Mouse (Mus musculus) NIH3T3 (cell line): Measurements from ENCODE around the gene Uqcc3.
"Not testable (repeated sequence)": the region's sequence is repeated elsewhere in the genome, so short reads cannot be mapped to it uniquely, and the experiment has no call there.

Experiments used
- DNase-seq: peaks from one replicate; pipeline ENCODE4 v3.0.0-alpha.2; 2012; ENCODE audit warnings: low read depth

The Uqcc3 gene

DNA sequence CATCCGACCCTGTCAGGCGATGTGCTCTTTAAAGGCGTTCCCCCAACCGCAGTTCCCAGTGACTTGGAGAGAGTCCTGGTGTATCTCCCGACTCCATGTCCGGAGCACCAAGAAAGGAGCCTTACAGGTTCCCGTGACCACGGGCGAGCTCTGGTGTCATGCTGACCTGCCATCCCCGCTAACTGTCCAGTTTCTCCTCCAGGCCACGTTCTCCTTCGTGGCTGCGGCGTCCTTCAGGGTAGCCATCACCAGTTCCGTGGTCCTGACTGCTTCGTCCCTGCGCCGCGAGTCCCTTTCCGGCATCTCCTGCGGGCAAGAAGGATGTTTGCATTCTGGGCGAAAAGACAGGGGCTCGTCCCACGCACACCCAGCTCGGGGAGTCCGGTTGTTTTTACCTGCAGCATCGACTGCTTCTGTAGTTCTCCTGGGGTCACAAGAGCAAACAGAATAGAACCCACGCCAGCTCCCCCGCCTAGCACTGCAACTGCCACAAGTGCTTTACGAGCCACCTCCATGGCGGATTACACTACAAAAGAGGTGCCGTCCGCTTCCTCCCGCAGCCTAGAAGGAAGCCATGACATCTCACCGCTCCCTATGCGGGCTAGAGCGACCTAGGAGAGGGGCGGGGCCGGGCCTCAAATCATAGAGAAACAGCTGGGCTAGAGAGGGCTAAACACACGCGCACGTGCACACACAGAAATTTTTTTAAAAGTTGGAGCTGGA lies at the start of gene Uqcc3:
Gene Uqcc3, minus strand, starts transcription at position 613 of the 723 bp plus-strand sequence.
- peak; percentile 94 for DNase-seq

- peak; percentile 44 for DNase-seq
These were observed 49.4 kb upstream of the Uqcc3 start for GRCm38 (mm10) chr19:8930117-8930516.

DNA sequence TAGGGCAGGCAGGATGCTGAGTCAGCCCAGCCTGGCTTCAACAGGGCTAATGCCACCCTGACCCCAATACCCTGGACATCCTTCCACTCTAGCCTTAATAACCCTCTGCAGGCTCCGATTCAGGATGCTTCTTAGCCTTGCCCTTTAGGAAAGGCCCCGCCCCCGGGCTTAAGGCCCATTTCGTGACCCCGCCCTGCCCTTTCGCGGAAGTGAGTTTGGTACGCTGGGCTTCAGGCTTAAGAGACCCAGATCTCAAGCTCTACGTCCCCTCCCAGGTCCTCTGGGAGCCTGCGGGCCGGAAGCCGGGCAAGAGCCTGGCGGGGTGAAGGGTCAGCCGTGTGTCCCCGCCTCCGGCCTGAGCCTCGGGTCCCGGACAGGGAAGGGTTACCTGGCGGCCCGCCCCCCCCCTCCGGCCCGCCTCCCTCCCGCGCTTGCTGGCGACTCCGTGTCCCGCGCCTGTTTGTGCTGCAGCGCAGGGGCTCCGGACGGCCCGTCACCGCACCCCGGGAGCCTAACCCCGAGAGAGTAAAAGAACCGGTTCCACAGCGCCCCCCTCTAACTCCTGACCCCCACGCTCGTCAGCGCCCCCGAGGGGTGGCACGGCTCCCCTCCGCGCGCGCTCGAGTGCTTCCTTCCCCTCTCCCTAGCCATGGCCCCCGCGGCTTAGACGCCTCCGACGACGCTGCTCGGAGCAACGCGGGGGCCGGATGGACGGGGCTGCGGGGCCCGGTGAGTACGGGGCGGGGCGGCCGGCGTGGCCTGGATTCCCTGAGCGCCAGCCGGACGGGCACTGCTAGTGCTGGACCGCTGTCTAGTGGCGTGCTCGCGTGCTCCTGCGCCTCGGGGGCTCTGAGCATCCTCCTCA lies 48.7 kb upstream of the Uqcc3 start, which contains the start of the genes Rom1 and Eml3:
Gene Rom1, minus strand, starts transcription at position 133 of the 865 bp plus-strand sequence.
Gene Eml3, plus strand, starts transcription at position 329 of the 865 bp plus-strand sequence.
- DNase-seq: peak; percentile 82

GRCm38 (mm10) chr19:8928689-8929223 lies 48.0 kb upstream of the Uqcc3 start:
- DNase-seq: no peak

- DNase-seq: no peak
These were observed 47.3 kb upstream of the Uqcc3 start for GRCm38 (mm10) chr19:8927891-8928525.

- DNase-seq: no peak
These were observed 46.0 kb upstream of the Uqcc3 start for GRCm38 (mm10) chr19:8926766-8927165.

DNA sequence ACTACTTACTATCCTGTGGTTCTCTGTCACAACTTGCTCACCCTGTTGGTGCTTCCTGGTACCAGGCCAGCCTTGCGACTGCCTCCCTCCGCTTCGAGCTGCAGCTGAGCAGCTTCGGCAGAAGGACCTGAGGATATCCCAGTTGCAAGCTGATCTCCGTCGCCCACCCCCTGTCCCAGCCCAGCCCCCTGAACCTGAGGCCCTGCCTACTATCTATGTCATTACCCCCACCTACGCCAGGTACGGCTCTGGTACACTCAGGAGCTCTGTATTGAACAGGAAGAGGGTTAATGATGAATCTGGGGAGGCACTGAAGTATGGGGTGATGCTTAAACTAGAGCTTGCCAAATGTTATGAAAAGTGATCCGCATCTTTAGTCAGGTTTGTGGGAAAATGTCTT lies 41.0 kb upstream of the Uqcc3 start:
- DNase-seq: no peak

GRCm38 (mm10) chr19:8920836-8921291 lies 40.1 kb upstream of the Uqcc3 start:
- DNase-seq: peak; percentile 81

DNA sequence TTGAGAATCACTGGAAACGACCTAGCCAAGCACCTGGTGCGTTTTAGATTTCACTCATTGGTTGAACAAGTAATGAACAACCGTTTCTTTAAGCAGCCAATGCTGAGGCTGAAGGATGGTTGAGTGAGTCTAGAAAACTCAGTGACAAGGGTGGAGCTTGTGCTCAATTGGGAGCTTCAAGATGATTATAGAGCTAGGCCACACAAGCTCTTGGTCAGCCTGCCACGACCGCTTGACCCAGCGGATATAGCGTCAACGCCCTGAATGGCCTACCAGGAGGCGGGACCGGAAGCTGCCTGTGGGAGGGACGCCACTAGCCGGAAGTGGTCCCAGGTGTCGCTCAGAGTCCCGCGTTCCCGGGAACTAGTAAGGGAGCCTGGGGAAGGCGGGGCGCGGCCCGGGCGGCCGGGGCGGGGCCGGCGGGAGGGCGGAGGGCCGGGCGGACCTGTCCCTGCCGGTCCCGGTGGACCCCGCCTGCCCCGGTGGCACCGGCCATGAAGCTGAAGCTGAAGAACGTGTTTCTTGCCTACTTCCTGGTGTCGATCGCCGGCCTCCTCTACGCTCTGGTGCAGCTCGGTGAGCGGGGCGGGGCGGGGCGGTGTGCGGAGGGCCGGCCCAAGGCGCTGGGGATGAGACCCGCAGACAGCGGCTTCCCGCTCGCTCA lies 39.5 kb upstream of the Uqcc3 start, which contains the start of gene B3gat3:
Gene B3gat3, plus strand, starts transcription at position 302 of the 664 bp plus-strand sequence.
- DNase-seq: peak; percentile 97

DNA sequence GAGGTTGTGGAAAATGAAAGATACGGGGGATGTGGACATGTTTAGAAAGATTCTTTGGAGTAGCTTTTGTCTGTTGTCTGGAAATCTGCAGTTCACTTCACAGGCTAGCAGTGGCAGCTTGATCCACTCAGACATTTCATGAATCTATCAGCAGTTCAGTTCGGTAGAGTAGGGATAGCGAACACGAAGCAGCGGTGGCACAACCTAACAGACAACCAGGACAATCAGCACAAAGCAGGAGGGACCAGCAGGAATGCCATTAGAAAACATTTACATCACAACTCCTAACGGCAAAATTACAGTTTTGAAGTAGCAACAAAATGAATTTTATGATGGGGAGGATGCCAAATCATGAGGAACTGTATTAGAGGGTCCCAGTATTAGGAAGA lies 39.0 kb upstream of the Uqcc3 start:
- DNase-seq: peak; percentile 25

DNA sequence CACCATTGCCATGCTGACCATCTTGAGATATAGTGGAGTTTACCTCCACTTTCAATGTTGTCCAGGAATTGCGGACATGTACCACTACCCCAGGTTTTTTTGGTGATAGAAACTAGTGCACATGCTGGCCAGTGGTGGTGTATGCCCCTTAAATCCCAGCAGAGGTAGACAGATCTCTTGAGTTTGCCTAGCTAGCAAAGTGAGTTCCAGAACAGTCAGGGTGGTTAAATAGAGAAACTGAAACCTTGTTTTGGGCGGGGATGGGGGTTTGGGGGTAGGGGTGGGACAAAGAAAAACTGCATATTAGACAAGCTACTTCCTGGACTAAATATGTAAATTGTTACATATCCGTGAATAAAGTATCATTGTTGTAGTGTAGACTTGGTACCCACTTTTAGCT lies 38.3 kb upstream of the Uqcc3 start:
- no peak for DNase-seq

- DNase-seq: no peak
These were observed 33.5 kb upstream of the Uqcc3 start for GRCm38 (mm10) chr19:8914212-8914611.

DNA sequence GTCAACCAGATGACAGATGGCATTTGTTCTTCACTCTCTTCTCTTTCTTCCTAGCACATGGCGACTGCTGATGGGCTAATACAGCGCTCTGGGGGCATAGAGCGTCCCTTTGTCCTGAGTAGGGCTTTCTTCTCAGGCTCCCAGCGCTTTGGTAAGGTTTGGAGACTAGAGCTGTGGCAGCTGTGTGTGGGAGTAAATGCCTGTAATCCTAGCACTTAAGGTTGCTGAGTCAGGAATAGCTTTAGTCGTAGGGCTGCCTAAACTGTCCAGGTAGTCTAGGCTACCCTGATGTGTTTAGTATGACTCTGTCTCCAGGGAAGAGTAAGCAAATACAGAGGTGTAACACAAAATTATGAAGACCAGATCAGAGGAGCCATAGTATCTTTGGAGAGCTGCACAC lies 31.1 kb upstream of the Uqcc3 start:
- DNase-seq: no peak

GRCm38 (mm10) chr19:8908531-8908930 lies 27.8 kb upstream of the Uqcc3 start:
- no peak for DNase-seq

- no peak for DNase-seq
These were observed 22.7 kb upstream of the Uqcc3 start for GRCm38 (mm10) chr19:8903412-8903811.

DNA sequence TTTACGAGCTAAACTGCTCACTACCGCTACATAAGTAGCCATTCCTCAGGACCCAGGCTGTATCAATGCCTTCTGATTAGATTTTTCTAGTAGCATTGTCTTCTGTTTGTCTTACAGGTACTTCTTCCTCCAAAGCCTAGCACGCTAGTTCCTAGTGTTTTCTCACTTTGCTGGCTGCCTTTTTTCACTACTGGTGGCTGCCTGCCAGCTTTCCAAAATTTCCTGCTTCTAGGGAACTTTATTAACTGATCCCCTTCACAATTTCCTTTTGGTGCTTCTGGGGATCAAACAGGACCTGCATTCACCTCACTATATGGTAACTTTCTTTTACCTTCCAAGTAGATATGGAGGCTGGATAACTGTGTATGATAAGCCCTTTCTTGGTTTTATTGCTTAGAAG lies 18.4 kb upstream of the Uqcc3 start:
- peak; percentile 45 for DNase-seq

GRCm38 (mm10) chr19:8898576-8898975 lies 17.9 kb upstream of the Uqcc3 start:
- peak; percentile 66 for DNase-seq

- DNase-seq: peak; percentile 99
These were observed 17.3 kb upstream of the Uqcc3 start, which contains the start of gene Ganab for GRCm38 (mm10) chr19:8897865-8898495. TSS of gene Ganab (plus strand) at chr19:8898071.

- DNase-seq: peak; percentile 77
These were observed 16.6 kb upstream of the Uqcc3 start for GRCm38 (mm10) chr19:8897211-8897864.

DNA sequence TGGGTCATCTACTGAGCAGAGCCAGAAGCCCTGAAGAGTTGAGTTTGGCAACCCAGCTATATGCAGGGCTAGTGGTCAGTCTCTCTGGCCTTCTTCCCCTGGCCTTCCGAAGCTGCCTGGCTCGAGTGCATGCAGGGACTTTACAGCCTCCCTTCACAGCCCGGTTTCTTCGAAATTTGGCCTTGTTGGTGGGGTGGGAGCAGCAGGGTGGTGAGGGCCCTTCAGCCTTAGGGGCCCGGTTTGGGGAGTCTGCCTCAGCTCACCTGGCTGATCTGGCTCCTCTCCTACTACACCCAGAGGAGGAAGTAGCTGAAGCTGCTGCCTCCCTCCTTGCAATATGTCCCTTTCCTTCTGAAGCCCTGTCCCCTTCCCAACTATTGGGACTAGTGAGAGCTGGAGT lies 15.5 kb upstream of the Uqcc3 start:
- DNase-seq: not testable (repeated sequence)
